Mouse (Mus musculus): ENCODE results near the gene Clip2. TPM values are rescaled to one million over a fixed set of nuclear protein-coding genes. Genes with fewer than 3 reads are reported as not detected.

Gene Clip2
- polyA plus RNA-seq, 1 experiment, result not detected

GRCm38 (mm10) chr5:134507859-134508399 is 44.3 kb downstream of the Clip2 start:
- 61% methylated on average over 5 of the region's 5 CpGs for WGBS
- Histone ChIP-seq H3K4me1 (ENCODE audit: control insufficient read depth, insufficient read depth, low read length) (peaks cover 47% of the 10 kb centered on the region), H3K4me3 (ENCODE audit: insufficient read depth, low read depth, low read length) (no peak overlapping the region), H3K27ac (ENCODE audit: insufficient read depth, low read depth, low read length) (peak overlapping the region; percentile 38; the same call in 1 of the 2 replicates)
- TF ChIP-seq CTCF (IDR thresholded peaks at IDR 0.05; ENCODE audit: insufficient read depth, low read depth, low read length), result no peak
- no peak for TF ChIP-seq POLR2A (IDR thresholded peaks at IDR 0.05; ENCODE audit: insufficient read depth, low read depth, low read length)

DNA sequence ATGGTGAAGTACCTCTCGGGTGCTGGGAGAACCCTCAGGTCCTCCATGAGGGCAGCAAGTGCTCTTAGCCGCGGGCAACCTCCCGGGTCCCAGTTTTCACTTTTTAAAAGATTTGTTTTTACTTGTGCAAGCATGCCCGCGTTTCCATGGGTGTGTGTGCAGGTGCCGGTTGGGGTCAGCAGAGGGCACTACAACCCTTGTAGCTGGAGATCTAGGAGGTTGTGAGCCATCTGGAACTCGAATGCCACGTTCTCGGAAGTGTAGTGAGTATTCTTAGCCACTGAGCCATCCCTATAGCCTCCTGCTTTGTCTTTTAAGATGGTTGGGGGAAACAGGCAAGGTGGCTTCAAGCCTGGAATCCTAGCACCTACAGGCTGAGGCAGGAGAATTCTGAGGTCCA is 44.9 kb downstream of the Clip2 start:
- no peak overlapping the region for H3K4me3 ChIP-seq (ENCODE audit: insufficient read depth, low read depth, low read length)
- TF ChIP-seq POLR2A (IDR thresholded peaks at IDR 0.05; ENCODE audit: insufficient read depth, low read depth, low read length) (no peak), CTCF (IDR thresholded peaks at IDR 0.05; ENCODE audit: insufficient read depth, low read depth, low read length) (peak; percentile 71)
- WGBS, result 14% methylated on average over 10 of the region's 10 CpGs
- peaks cover 43% of the 10 kb centered on the region for H3K4me1 ChIP-seq (ENCODE audit: control insufficient read depth, insufficient read depth, low read length)
- H3K27ac ChIP-seq (ENCODE audit: insufficient read depth, low read depth, low read length), result peak overlapping the region; percentile 38; the same call in 1 of the 2 replicates

DNA sequence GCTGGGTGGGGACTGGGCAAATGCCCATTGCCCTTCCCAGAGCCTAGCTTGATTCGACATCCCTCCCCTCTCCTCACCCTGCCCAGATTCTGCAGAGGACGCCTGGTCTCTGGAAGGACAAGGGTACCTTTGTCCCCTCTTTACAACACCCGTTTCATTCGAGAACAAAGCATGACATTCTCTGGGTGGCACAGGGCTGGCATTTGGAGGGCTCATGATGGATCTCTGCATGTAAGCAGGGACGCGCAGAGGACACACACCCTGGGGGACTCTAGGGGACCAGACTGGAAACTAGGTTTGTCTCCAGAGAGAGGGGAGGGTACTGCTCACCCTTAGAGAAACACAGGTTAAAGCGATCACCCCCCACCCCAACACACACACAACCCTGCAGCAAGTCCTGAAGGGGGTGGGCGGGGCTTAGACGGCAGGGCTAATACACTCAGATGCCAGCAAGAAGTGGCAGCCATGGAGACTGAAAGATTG is 46.4 kb downstream of the Clip2 start:
- H3K4me1 ChIP-seq (ENCODE audit: control insufficient read depth, insufficient read depth, low read length), result peaks cover 33% of the 10 kb centered on the region
- no peak overlapping the region for H3K4me3 ChIP-seq (ENCODE audit: insufficient read depth, low read depth, low read length)
- TF ChIP-seq CTCF (IDR thresholded peaks at IDR 0.05; ENCODE audit: insufficient read depth, low read depth, low read length), result no peak
- peak overlapping the region; percentile 82 for H3K27ac ChIP-seq (ENCODE audit: insufficient read depth, low read depth, low read length)
- WGBS, result 34% methylated on average over 9 of the region's 9 CpGs

GRCm38 (mm10) chr5:134502591-134502990 is 49.6 kb downstream of the Clip2 start:
- no peak for TF ChIP-seq POLR2A (IDR thresholded peaks at IDR 0.05; ENCODE audit: insufficient read depth, low read depth, low read length)
- TF ChIP-seq CTCF (IDR thresholded peaks at IDR 0.05; ENCODE audit: insufficient read depth, low read depth, low read length), result no peak
- 94% methylated on average over 18 of the region's 18 CpGs for WGBS
- H3K4me1 ChIP-seq (ENCODE audit: control insufficient read depth, insufficient read depth, low read length), result peaks cover 9% of the 10 kb centered on the region
- H3K27ac ChIP-seq (ENCODE audit: insufficient read depth, low read depth, low read length), result no peak overlapping the region
- H3K4me3 ChIP-seq (ENCODE audit: insufficient read depth, low read depth, low read length), result no peak overlapping the region

- Histone ChIP-seq H3K27ac (ENCODE audit: insufficient read depth, low read depth, low read length) (no peak overlapping the region), H3K4me3 (ENCODE audit: insufficient read depth, low read depth, low read length) (no peak overlapping the region), H3K4me1 (ENCODE audit: control insufficient read depth, insufficient read depth, low read length) (peaks cover 9% of the 10 kb centered on the region)
- TF ChIP-seq POLR2A (IDR thresholded peaks at IDR 0.05; ENCODE audit: insufficient read depth, low read depth, low read length) (no peak), CTCF (IDR thresholded peaks at IDR 0.05; ENCODE audit: insufficient read depth, low read depth, low read length) (no peak)
- WGBS, result 72% methylated on average over 9 of the region's 9 CpGs
Measured at GRCm38 (mm10) chr5:134501453-134501852, 50.8 kb downstream of the Clip2 start.

GRCm38 (mm10) chr5:134500681-134501080 is 51.6 kb downstream of the Clip2 start:
- no peak overlapping the region for H3K27ac ChIP-seq (ENCODE audit: insufficient read depth, low read depth, low read length)
- H3K4me1 ChIP-seq (ENCODE audit: control insufficient read depth, insufficient read depth, low read length), result peaks cover 5% of the 10 kb centered on the region; the same call in 1 of the 2 replicates
- 79% methylated on average over 3 of the region's 3 CpGs for WGBS
- TF ChIP-seq POLR2A (IDR thresholded peaks at IDR 0.05; ENCODE audit: insufficient read depth, low read depth, low read length) (no peak), CTCF (IDR thresholded peaks at IDR 0.05; ENCODE audit: insufficient read depth, low read depth, low read length) (no peak)
- no peak overlapping the region for H3K4me3 ChIP-seq (ENCODE audit: insufficient read depth, low read depth, low read length)

DNA sequence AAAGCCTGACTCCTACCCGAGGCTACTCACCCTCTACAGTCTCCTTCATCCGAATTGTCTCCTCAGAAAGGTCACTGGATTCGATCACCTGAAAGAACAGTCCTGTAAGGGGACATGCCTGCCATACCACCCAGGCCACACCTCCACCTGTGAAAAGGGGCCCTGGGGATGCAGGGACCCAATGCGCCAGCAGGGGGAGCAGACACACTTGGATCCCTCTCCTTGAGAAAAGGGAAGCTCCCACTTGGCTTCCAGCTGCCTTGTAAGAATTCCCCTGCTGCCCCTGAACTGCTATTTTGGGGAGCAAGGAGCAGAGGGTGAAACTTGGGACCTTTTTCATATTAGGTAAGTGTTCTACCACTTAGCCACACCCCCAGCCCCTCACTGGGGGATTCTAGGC is 52.2 kb downstream of the Clip2 start:
- 68% methylated on average over 4 of the region's 4 CpGs for WGBS
- peaks cover 3% of the 10 kb centered on the region; the same call in 1 of the 2 replicates for H3K4me1 ChIP-seq (ENCODE audit: control insufficient read depth, insufficient read depth, low read length)

DNA sequence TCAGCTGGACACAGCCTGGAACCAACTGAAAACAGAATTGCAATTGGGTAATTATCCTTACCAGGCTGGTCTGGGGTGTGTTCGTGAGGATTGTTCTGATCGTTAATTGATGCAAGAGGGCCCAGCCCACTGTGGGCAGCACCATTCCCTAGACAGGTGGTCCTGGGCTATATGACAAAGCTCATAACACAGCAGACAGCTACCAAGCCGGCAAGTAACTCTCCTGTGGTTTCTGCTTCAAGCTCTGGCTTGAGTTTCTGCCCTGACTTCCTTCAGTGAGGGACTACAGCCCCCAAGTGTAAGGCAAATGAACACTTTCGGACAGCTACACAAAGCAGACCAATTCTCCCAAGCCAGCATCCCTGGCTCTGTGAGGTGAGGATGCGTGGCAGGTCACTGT is 55.2 kb downstream of the Clip2 start:
- TF ChIP-seq CTCF (IDR thresholded peaks at IDR 0.05; ENCODE audit: insufficient read depth, low read depth, low read length) (no peak), POLR2A (IDR thresholded peaks at IDR 0.05; ENCODE audit: insufficient read depth, low read depth, low read length) (no peak)
- H3K27ac ChIP-seq (ENCODE audit: insufficient read depth, low read depth, low read length), result no peak overlapping the region
- WGBS, result 91% methylated on average over 5 of the region's 5 CpGs
- peaks cover 4% of the 10 kb centered on the region for H3K4me1 ChIP-seq (ENCODE audit: control insufficient read depth, insufficient read depth, low read length)
- no peak overlapping the region for H3K4me3 ChIP-seq (ENCODE audit: insufficient read depth, low read depth, low read length)

More for the DNA sequence above, 52.2 kb downstream of the Clip2 start:
- no peak overlapping the region for H3K4me3 ChIP-seq (ENCODE audit: insufficient read depth, low read depth, low read length)
- H3K27ac ChIP-seq (ENCODE audit: insufficient read depth, low read depth, low read length), result no peak overlapping the region
- TF ChIP-seq CTCF (IDR thresholded peaks at IDR 0.05; ENCODE audit: insufficient read depth, low read depth, low read length) (peak; percentile 60; the same call in 1 of the 2 replicates), POLR2A (IDR thresholded peaks at IDR 0.05; ENCODE audit: insufficient read depth, low read depth, low read length) (no peak)

DNA sequence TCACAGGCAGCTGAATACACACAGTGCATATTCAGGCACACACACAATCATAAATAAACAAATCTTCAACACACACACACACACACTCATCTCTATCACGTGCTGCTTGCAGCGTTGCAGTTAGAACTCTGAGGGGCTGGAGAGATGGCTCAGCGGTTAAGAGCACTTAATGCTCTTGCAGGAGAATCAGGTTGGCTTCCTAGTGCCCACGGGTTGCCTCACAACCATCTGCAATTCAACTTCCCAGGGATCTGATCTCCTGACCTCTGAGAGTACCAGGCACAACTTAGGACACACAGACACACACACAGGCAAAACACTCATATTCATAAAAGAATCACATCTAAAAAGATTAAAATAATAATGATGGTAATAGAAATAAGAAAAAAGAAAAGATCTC is 56.4 kb downstream of the Clip2 start:
- no peak overlapping the region for H3K4me3 ChIP-seq (ENCODE audit: insufficient read depth, low read depth, low read length)
- WGBS, result 82% methylated on average over 4 of the region's 4 CpGs
- TF ChIP-seq POLR2A (IDR thresholded peaks at IDR 0.05; ENCODE audit: insufficient read depth, low read depth, low read length) (no peak), CTCF (IDR thresholded peaks at IDR 0.05; ENCODE audit: insufficient read depth, low read depth, low read length) (no peak)
- peaks cover 8% of the 10 kb centered on the region for H3K4me1 ChIP-seq (ENCODE audit: control insufficient read depth, insufficient read depth, low read length)
- H3K27ac ChIP-seq (ENCODE audit: insufficient read depth, low read depth, low read length), result no peak overlapping the region
